Mouse (Mus musculus): ENCODE measurements at regions not wholly inside any gene's neighbourhood (a gene's known extent, or its start where the extent isn't known, plus 50 kb on each side); places are given as distances from the start of the nearest gene placed in this dataset.
"Not testable (repeated sequence)": the region's sequence is repeated elsewhere in the genome, so short reads cannot be mapped to it uniquely, and the experiment has no call there.

DNA sequence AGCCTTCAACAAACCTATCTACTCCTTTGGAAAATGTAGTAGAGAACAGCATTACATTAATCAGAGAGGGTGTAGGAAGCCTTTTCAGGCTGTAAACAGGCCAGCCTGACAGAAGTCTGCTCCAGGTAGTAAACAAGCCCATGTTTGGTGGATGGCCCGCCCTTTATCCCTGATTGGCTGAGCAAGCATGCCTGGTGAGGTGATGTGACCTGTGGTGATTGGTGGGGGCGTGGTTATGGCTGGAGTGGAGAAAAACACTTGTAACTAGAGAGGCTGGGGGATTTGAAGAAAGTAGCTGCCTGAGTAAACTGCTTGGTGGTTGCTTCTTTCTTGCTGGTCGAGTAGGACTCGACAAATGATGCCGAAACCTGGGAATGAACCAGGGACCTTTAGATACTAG lies 621.3 kb upstream of the Dsel start:
- DNase-seq (ENCODE audit: extremely low spot score, low spot score): not testable (repeated sequence)

DNA sequence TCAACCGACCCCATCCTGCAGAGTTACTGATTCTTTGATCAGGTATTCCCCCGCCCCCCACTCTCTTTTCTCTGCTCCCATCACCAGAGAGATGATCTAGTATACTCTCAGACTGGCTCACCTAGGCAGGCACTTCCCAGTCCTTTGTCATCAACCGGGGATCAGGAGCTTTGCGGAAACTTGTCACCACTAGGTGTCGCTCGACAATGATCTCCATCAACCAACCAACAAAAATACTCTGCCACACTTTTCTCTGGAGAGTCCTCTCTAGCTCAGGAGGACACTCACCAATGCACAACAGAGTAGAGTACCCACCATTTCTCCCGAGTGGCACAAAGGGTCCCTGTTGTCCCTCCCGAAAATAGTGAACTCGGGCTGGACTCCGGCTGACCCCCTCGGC lies 591.3 kb upstream of the Dsel start:
- peak; percentile 57 for DNase-seq (ENCODE audit: extremely low spot score, low spot score)

- no peak for DNase-seq (ENCODE audit: extremely low spot score, low spot score)
Observed at GRCm38 (mm10) chr1:112452390-112452789, 587.7 kb upstream of the Dsel start.

GRCm38 (mm10) chr1:112451622-112452021 lies 586.9 kb upstream of the Dsel start:
- DNase-seq (ENCODE audit: extremely low spot score, low spot score): no peak

DNA sequence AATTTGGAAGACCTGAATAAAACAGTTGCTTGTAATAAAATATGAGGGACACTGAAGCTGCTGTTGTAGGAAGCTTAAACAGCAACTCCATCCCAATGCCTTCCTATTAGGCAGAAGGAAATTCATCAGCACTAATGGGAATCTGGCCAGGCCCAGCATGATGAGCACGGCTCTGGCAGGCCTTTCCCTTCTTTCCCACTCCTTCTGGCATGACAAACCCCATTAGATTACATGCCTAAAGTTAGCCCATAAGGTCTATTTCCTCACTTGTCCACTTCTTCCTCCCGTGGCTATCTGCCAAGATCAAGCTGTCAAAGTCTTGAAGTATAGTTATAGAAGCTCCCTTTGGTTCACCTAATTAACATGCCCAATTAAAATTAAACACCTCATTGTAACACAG lies 574.4 kb upstream of the Dsel start:
- no peak for DNase-seq (ENCODE audit: extremely low spot score, low spot score)

- peak; percentile 53 for DNase-seq (ENCODE audit: extremely low spot score, low spot score)
Observed at GRCm38 (mm10) chr1:112416350-112417083, 551.8 kb upstream of the Dsel start.

DNA sequence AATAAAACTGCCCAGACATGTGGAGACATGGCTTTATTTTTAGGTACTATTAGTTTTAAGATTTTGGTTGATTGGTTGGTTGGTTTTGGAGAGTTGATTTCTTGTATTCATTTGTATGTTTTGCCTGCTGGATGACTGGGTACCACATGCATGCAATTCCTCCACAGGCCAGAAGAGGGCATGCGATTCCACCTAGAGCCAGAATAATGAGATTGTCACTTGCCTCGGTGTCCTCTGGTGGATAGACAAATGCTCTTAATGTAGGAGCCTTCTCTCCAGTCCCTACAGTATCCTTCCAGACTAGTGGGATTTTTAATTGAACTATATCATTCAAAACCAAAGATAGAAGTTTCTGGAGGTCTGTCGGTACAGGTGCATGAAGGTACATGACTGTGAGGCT lies 524.1 kb upstream of the Dsel start:
- peak; percentile 55 for DNase-seq (ENCODE audit: extremely low spot score, low spot score)

- DNase-seq (ENCODE audit: extremely low spot score, low spot score): no peak
Observed at GRCm38 (mm10) chr1:112384015-112384414, 519.3 kb upstream of the Dsel start.

GRCm38 (mm10) chr1:112379651-112380264 lies 515.0 kb upstream of the Dsel start:
- peak; percentile 15 for DNase-seq (ENCODE audit: extremely low spot score, low spot score)

DNA sequence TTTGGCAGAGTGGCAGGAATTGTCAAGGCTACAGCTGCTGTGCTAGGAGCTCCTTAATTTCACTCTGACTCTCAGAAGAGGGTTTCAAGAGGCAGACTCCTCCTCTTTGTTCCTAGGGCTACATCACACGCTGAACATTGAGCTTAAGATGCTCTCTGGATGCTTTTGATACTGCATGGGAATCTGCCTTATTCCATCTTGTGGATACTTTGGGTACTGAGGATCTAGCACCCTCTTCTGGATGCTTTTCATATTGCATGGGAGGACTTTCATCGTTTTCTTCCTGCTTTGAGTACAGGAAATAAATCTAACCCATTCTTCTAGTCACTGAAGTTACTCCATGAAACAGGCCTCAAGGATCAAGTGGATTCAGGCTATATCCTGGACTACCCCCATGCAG lies 513.9 kb upstream of the Dsel start:
- peak; percentile 31 for DNase-seq (ENCODE audit: extremely low spot score, low spot score)

GRCm38 (mm10) chr1:112355816-112356215 lies 491.1 kb upstream of the Dsel start:
- DNase-seq (ENCODE audit: extremely low spot score, low spot score): no peak
